Mouse (Mus musculus) liver, embryonic 14.5 days (tissue): ENCODE data around the gene Catsper1.

Experiments used
- CTCF ChIP-seq: IDR thresholded peaks from 2 replicates; pipeline ENCODE4 v1.5.1; 2016; ENCODE audit warnings: antibody characterized with exemption, low read depth, control low read depth
- EP300 ChIP-seq: IDR thresholded peaks from 2 replicates; pipeline ENCODE4 v1.6.1; 2016; ENCODE audit warnings: antibody characterized with exemption, low read depth

GRCm38 (mm10) chr19:5296630-5297029, 38.9 kb upstream of the Catsper1 start:
- no peak for TF ChIP-seq CTCF
- TF ChIP-seq EP300 = no peak
